Mouse (Mus musculus) MEL (cell line): Measurements from ENCODE around the gene Rnasek. TPM values are rescaled to one million over a fixed set of nuclear protein-coding genes. Genes with fewer than 3 reads are reported as not detected.
A peak's percentile ranks its signal among the peaks of the same experiment; 100 is the strongest.

ENCODE experiments used
- DNase-seq: peaks from one replicate; pipeline ENCODE4 v3.0.0; 2011; ENCODE audit warnings: low read depth, low spot score
- H3K27ac ChIP-seq: 2 replicates; pipeline ENCODE4 v1.5.1; 2012; ENCODE audit warnings: low read depth, mild to moderate bottlenecking, control low read depth, low read length, moderate library complexity; ENCODE audit not compliant: control insufficient read depth
- H3K27me3 ChIP-seq, 2 experiments: fragments of 150-350 bp in 1 of 2; sonication (generic) in 1 of 2; 2 replicates each; pipeline ENCODE4 v1.6.1; 2012; ENCODE audit warnings: low read length in 2 of 2, mild to moderate bottlenecking in 2 of 2, improper control_type of control experiment in 1 of 2, moderate library complexity in 1 of 2; ENCODE audit not compliant: insufficient read depth in 2 of 2, control insufficient read depth in 1 of 2
- H3K36me3 ChIP-seq, 2 experiments: 2 replicates each; pipeline ENCODE4 v1.6.1; 2012 to 2014; ENCODE audit warnings: low read length in 2 of 2, improper control_type of control experiment in 1 of 2, inconsistent platforms in 1 of 2, mild to moderate bottlenecking in 1 of 2; ENCODE audit not compliant: insufficient read depth in 2 of 2, control insufficient read depth in 1 of 2
- H3K4me1 ChIP-seq, 2 experiments: fragments of 150-350 bp in 1 of 2; sonication (generic) in 1 of 2; 2 replicates each; pipeline ENCODE4 v1.6.1; 2012; ENCODE audit warnings: low read length in 2 of 2, improper control_type of control experiment in 1 of 2, mild to moderate bottlenecking in 1 of 2; ENCODE audit not compliant: insufficient read depth in 2 of 2, control insufficient read depth in 1 of 2
- H3K4me3 ChIP-seq, 2 experiments: fragments of 150-350 bp in 1 of 2; sonication (generic) in 1 of 2; 2 replicates each; pipeline ENCODE4 v1.5.1; 2012; ENCODE audit warnings: low read depth in 2 of 2, low read length in 2 of 2, mild to moderate bottlenecking in 2 of 2, moderate library complexity in 2 of 2, control low read depth in 1 of 2, improper control_type of control experiment in 1 of 2; ENCODE audit not compliant: control insufficient read depth in 1 of 2, insufficient read depth in 1 of 2
- H3K79me2 ChIP-seq: 2 replicates; pipeline ENCODE4 v1.6.1; 2012; ENCODE audit warnings: mild to moderate bottlenecking, low read length, moderate library complexity; ENCODE audit not compliant: control insufficient read depth, poor library complexity, insufficient read depth
- H3K9ac ChIP-seq: 2 replicates; pipeline ENCODE4 v1.6.1; 2012; ENCODE audit warnings: low read depth, mild to moderate bottlenecking, control low read depth, low read length, moderate library complexity; ENCODE audit not compliant: control insufficient read depth, poor library complexity, severe bottlenecking
- H3K9me3 ChIP-seq: fragments of 150-350 bp; sonication (generic); replicated peaks from 2 replicates; pipeline ENCODE4 v1.6.1; 2012; ENCODE audit warnings: mild to moderate bottlenecking, low read length, improper control_type of control experiment, moderate library complexity; ENCODE audit not compliant: insufficient read depth
- BHLHE40 ChIP-seq: IDR thresholded peaks from 2 replicates; pipeline ENCODE4 v1.6.1; 2012; ENCODE audit warnings: low read depth, mild to moderate bottlenecking, inconsistent platforms, low read length, improper control_type of control experiment, borderline replicate concordance
- CHD2 ChIP-seq: IDR thresholded peaks from 2 replicates; pipeline ENCODE4 v1.6.1; 2011; ENCODE audit warnings: low read length, improper control_type of control experiment
- CTCF ChIP-seq, 3 experiments: IDR thresholded peaks in 2 of 3; conservative IDR thresholded peaks in 1 of 3; 2 replicates each; pipeline ENCODE4 v1.5.1; 2011 to 2012; ENCODE audit warnings: low read length in 3 of 3, low read depth in 2 of 3, mild to moderate bottlenecking in 2 of 3, improper control_type of control experiment in 1 of 3, inconsistent platforms in 1 of 3, mixed read lengths in 1 of 3, moderate library complexity in 1 of 3; ENCODE audit not compliant: control insufficient read depth in 1 of 3, insufficient read depth in 1 of 3, poor library complexity in 1 of 3, severe bottlenecking in 1 of 3
- E2F4 ChIP-seq: IDR thresholded peaks from 2 replicates; pipeline ENCODE4 v1.6.1; 2011; ENCODE audit warnings: low read depth, low read length, improper control_type of control experiment, borderline replicate concordance
- ELF1 ChIP-seq: IDR thresholded peaks from 2 replicates; pipeline ENCODE4 v1.6.1; 2014; ENCODE audit warnings: low read depth, mild to moderate bottlenecking, inconsistent platforms, low read length, improper control_type of control experiment, moderate library complexity
- GATA1 ChIP-seq: IDR thresholded peaks from 2 replicates; pipeline ENCODE4 v1.6.1; 2011; ENCODE audit warnings: low read depth, low read length, improper control_type of control experiment
- MAZ ChIP-seq: IDR thresholded peaks from 2 replicates; pipeline ENCODE4 v1.6.1; 2012; ENCODE audit warnings: low read depth, mild to moderate bottlenecking, inconsistent platforms, low read length, improper control_type of control experiment
- MXI1 ChIP-seq: IDR thresholded peaks from 2 replicates; pipeline ENCODE4 v1.6.1; 2011; ENCODE audit warnings: mild to moderate bottlenecking, low read depth, low read length, improper control_type of control experiment
- MYB ChIP-seq: IDR thresholded peaks from 2 replicates; pipeline ENCODE4 v1.6.1; 2011; ENCODE audit warnings: mild to moderate bottlenecking, low read depth, low read length, improper control_type of control experiment
- NRF1 ChIP-seq: IDR thresholded peaks from 2 replicates; pipeline ENCODE4 v1.6.1; 2014; ENCODE audit warnings: low read depth, mild to moderate bottlenecking, inconsistent platforms, low read length, improper control_type of control experiment, moderate library complexity; ENCODE audit not compliant: poor library complexity, insufficient read depth, severe bottlenecking
- POLR2AphosphoS2 ChIP-seq: IDR thresholded peaks from 2 replicates; pipeline ENCODE4 v1.6.1; 2011; ENCODE audit warnings: low read length, improper control_type of control experiment
- POLR2AphosphoS5 ChIP-seq: IDR thresholded peaks from 2 replicates; pipeline ENCODE4 v1.6.1; 2012; ENCODE audit warnings: low read depth, borderline replicate concordance, mild to moderate bottlenecking, inconsistent platforms, low read length, moderate library complexity, mixed read lengths
- TAL1 ChIP-seq: IDR thresholded peaks from 2 replicates; pipeline ENCODE4 v1.6.1; 2012; ENCODE audit warnings: mild to moderate bottlenecking, inconsistent platforms, low read length, moderate library complexity, mixed read lengths
- TCF12 ChIP-seq: IDR thresholded peaks from 2 replicates; pipeline ENCODE4 v1.6.1; 2014; ENCODE audit warnings: low read depth, mild to moderate bottlenecking, inconsistent platforms, low read length, improper control_type of control experiment, moderate library complexity
- USF2 ChIP-seq, 2 experiments: IDR thresholded peaks; 2 replicates each; pipeline ENCODE4 v1.6.1; 2011 to 2012; ENCODE audit warnings: improper control_type of control experiment in 2 of 2, low read length in 2 of 2, borderline replicate concordance in 1 of 2, inconsistent platforms in 1 of 2, low read depth in 1 of 2, mild to moderate bottlenecking in 1 of 2; ENCODE audit not compliant: insufficient read depth in 1 of 2
- ZKSCAN1 ChIP-seq: IDR thresholded peaks from 2 replicates; pipeline ENCODE4 v1.6.1; 2012; ENCODE audit warnings: low read depth, mild to moderate bottlenecking, inconsistent platforms, low read length, improper control_type of control experiment, moderate library complexity
- polyA plus RNA-seq, 2 experiments: library from polyadenylated mRNA; stranded (reverse) in 1 of 2; unstranded in 1 of 2; fragments of >175 nt in 1 of 2; fragments of >200 nt in 1 of 2; gene quantifications; 2 replicates each; pipeline versions ENCODE4 v1.2.1 to v1.2.4; 2012; ENCODE audit warnings: low replicate concordance in 2 of 2, low read depth in 1 of 2; ENCODE audit not compliant: insufficient read length in 2 of 2, insufficient read depth in 1 of 2, missing spikeins in 1 of 2
- total RNA-seq: library from RNA; depleted of rRNA; stranded (reverse); fragments of 300-350 nt; gene quantifications from 2 replicates; pipeline ENCODE4 v1.2.3, GENCODE M21; 2012

Rnasek gene
- total and polyA plus RNA-seq, 3 experiments, result 56.2 to 179 TPM; not detected in 1

- no peak overlapping the region for H3K27ac ChIP-seq
- DNase-seq, result no peak
- no peak overlapping the region for H3K9ac ChIP-seq
- no peaks in the 10 kb centered on the region for H3K9me3 ChIP-seq
- H3K4me1 ChIP-seq, result peaks cover 0 to 3% of the 10 kb centered on the region in 2 experiments; a peak in 1 of 4 replicates
- no peaks in the 10 kb centered on the region for H3K79me2 ChIP-seq
- H3K27me3 ChIP-seq, result peaks cover 12 to 13% of the 10 kb centered on the region in 2 experiments
- H3K4me3 ChIP-seq, result no peak overlapping the region
- TF ChIP-seq POLR2AphosphoS5 (no peak), POLR2AphosphoS2 (no peak), NRF1 (no peak), TAL1 (no peak), CTCF (IDR thresholded peaks at IDR 0.05 in 2 of 3, conservative IDR thresholded peaks at IDR 0.05 in 1 of 3; ENCODE audit: control insufficient read depth in 1 of 3, insufficient read depth in 1 of 3, low read depth in 2 of 3, low read length in 3 of 3, poor library complexity in 1 of 3, severe bottlenecking in 1 of 3) (no peak), USF2 (IDR thresholded peaks at IDR 0.05; ENCODE audit: borderline replicate concordance in 1 of 2, insufficient read depth in 1 of 2, low read depth in 1 of 2, low read length in 2 of 2) (no peak), ZKSCAN1 (no peak)
- no peaks in the 10 kb centered on the region for H3K36me3 ChIP-seq
Measured at GRCm38 (mm10) chr11:70283666-70284065, 44.0 kb upstream of the Rnasek start.

- H3K4me1 ChIP-seq, result peaks cover 0 to 3% of the 10 kb centered on the region in 2 experiments; a peak in 1 of 4 replicates
- no peaks in the 10 kb centered on the region for H3K79me2 ChIP-seq
- no peak overlapping the region for H3K4me3 ChIP-seq
- H3K27ac ChIP-seq, result no peak overlapping the region
- DNase-seq, result peak; percentile 84
- no peak overlapping the region for H3K9ac ChIP-seq
- TF ChIP-seq MAZ (no peak), MYB (no peak), CHD2 (no peak), MXI1 (no peak), ZKSCAN1 (no peak), TCF12 (no peak), GATA1 (no peak), POLR2AphosphoS2 (no peak), E2F4 (no peak), ELF1 (no peak), BHLHE40 (no peak)
- H3K36me3 ChIP-seq, result no peaks in the 10 kb centered on the region
- H3K9me3 ChIP-seq, result no peaks in the 10 kb centered on the region
- H3K27me3 ChIP-seq, result peaks cover 13 to 14% of the 10 kb centered on the region in 2 experiments
Measured at GRCm38 (mm10) chr11:70280441-70280840, 40.8 kb upstream of the Rnasek start.
